Mouse (Mus musculus): ENCODE data around the gene Cnpy2. TPM values are rescaled to one million over a fixed set of nuclear protein-coding genes. Genes with fewer than 3 reads are reported as not detected.

Cnpy2 gene
- polyA plus RNA-seq, 1 experiment: 96.7 TPM

DNA sequence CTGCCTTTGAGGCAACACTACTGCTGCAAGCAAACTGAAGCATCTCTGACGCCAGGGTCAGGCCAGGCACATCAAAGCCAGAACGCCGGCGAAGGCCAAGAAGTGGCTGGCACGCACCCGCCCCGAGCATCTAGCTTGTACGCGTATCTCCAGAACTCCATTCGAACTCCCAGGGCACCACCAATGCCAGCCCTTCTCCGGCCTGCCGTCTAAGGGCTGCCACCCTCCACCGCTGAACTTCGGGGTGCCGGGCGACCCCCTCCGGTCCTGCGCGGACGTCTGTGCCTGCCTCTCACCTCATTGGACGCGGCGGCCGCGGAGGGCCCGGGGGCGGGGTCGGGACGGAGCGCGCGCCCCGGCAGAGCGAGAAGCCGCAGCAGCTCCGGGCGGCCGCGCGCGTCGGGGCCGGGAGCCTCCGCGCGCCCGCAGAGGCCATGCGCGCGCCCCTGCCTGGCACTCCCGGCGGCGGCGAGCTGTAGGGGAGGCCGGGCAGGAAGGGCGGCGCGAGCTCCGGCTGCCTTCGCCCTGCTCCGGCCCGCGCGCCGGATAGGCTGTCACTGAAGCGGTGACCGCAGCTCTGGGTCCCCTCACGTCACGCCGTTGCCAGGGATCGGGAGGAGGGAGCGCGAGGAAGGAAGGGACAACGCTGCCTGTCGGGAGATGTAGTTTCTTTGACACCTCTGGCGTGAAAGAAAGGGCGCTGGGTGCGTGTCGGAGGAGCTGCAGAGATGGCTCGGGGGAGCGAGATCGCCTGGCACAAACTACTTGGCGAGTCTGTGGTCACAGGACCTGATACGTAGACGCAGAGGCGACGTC is 46.4 kb downstream of the Cnpy2 start, which contains the start of gene Coq10a:
Gene Coq10a, minus strand, starts transcription at position 596 of the 816 bp plus-strand sequence.
- DNase-seq (ENCODE audit: low read depth): peak; percentile 58

- no peak for DNase-seq (ENCODE audit: low read depth)
Observed at GRCm38 (mm10) chr10:128369218-128369543, 46.9 kb downstream of the Cnpy2 start.

DNA sequence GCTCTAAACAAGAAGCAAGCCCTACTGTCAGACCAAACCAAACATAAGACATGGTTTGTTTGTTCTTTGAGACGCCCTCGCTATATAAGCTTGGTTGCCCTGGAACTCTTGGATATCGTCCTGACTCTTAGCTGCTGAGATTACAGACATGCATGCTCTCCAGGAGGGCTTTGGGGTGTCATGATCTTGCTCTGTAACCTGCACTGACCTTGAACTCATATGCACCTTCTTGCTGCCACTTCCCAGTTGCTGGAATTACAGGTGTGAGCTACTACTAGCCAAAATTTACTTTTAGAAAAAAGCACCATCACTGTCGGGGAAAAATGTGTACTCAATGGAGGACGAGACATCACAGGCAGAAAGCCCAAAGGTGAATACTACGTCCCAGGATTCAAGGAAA is 47.3 kb downstream of the Cnpy2 start:
- DNase-seq (ENCODE audit: low read depth): no peak

DNA sequence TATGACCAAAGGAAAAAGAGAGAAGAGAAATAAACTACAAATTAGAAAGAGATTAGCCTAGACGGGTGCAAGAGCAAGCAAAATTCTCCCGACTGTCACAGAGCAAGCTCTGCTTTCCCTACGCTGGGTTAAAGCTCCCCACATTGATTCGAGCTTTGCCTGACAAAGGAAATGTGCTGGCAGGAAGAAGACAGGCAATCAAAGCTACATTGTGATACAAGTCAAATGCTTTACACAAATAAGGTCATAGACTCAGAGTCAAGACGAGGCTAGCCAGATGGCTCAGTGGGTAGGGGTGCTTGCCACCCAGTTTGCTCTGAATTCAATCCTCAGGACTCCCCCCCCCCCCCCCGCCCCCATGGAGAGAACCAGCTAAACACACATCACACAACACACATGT is 47.8 kb downstream of the Cnpy2 start:
- DNase-seq (ENCODE audit: low read depth): no peak

GRCm38 (mm10) chr10:128370601-128371000 is 48.3 kb downstream of the Cnpy2 start:
- no peak for DNase-seq (ENCODE audit: low read depth)

DNA sequence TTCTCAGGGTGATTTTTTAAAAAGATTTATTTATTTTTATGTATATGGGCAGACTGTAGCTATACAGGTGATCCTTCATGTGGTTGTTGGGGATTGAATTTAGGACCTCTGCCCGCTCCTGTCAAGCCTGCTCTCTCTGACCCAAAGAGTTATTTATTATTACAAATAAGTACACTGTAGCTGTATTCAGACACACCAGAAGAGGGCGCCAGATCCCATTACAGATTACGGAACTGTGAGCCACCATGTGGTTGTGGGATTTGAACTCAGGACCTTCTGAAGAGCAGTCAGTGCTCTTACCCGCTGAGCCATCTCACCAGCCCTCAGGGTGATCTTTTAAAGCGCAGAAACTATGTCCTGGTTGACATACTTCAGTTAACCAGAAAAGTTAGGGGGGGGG is 49.9 kb downstream of the Cnpy2 start:
- DNase-seq (ENCODE audit: low read depth): no peak

DNA sequence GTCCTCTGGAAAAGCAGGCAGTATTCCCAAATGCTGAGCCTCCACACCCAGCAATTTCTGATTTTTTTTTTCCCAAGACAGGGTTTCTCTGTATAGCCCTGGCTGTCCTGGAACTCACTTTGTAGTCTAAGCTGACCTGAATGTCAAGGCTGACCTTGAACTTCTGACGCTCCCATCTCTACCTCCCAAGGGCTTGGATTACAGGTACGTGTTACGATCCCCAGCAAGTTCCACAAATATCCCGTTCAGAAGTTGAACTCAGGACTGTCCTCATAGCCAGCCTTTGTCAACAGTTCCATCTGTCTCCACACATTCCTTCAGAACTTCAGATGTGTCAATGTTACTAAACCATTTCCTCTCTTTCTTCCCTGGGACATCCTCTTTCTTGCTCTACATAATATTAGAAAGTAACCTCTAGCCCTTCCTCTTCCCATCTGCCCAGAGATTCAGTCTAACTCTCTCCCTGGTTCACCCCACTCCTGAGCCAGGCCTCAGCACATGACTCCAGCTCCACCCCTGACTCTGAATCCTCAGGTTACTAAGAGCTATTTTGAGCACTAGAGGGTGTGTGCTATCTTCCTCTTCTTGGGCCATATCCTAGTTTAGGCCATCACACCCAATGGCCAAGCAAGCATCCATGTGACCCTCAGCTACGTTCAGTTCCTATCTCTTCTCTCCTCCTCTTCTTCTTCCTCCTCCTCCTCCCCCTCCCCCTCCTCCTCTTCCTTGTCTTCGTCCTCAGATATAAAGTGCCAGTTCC is 50.9 kb downstream of the Cnpy2 start:
- DNase-seq (ENCODE audit: low read depth): no peak

DNA sequence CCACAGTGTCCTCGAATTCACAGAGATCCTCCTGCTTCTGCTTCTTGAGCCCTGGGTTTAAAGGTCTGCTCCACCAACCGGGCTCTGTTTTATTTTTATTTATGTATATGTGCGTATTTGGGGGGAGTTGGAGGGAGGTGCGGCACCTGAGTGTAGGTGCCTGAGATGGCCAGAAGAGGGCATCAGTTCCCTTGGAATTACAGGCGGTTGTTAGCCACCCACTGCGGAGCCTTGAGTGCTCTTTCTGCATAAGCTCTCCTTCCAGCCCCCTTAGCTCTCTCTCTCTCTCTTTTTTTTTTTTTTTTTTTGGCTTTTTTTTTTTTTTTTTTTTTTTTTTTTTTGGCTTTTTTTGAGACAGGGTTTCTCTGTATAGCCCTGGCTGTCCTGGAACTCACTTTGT is 52.1 kb downstream of the Cnpy2 start:
- no peak for DNase-seq (ENCODE audit: low read depth)

GRCm38 (mm10) chr10:128376099-128376454 is 53.8 kb downstream of the Cnpy2 start:
- no peak for DNase-seq (ENCODE audit: low read depth)

GRCm38 (mm10) chr10:128376455-128377211 is 54.4 kb downstream of the Cnpy2 start, which contains the start of gene Ankrd52:
Gene Ankrd52 (plus strand): TSS chr10:128377115.
- DNase-seq (ENCODE audit: low read depth): no peak

Other genes starting within 250 kb of the Cnpy2 start
- gene Atp5b, start 239.2 kb upstream of the Cnpy2 start, polyA plus RNA-seq (2012; rRNA removed): 2,186 and 2,996 TPM in 2 replicates
- 32.2 and 38.6 TPM in 2 replicates for gene Baz2a, start 230.9 kb upstream of the Cnpy2 start, polyA plus RNA-seq (2012; rRNA removed)
- gene Rbms2, start 142.2 kb upstream of the Cnpy2 start, polyA plus RNA-seq (2012; rRNA removed): 124 and 125 TPM in 2 replicates
- gene Gls2, start 128.0 kb upstream of the Cnpy2 start, polyA plus RNA-seq (2012; rRNA removed): 2.7 and 2.8 TPM in 2 replicates
- gene Spryd4, start 110.7 kb upstream of the Cnpy2 start, polyA plus RNA-seq (2012; rRNA removed): 9.1 and 12.2 TPM in 2 replicates
- not detected in 2 replicates for gene Mip, start 96.6 kb upstream of the Cnpy2 start, polyA plus RNA-seq (2012; rRNA removed)
- gene Timeless, start 90.4 kb upstream of the Cnpy2 start, polyA plus RNA-seq (2012; rRNA removed): 3.5 and 3.6 TPM in 2 replicates
- 0.75 TPM in 1 of 2 replicates, not detected in the other for gene Apon, start 68.4 kb upstream of the Cnpy2 start, polyA plus RNA-seq (2012; rRNA removed)
- 0.14 and 2.2 TPM in 2 replicates for gene Apof, start 53.8 kb upstream of the Cnpy2 start, polyA plus RNA-seq (2012; rRNA removed)
- 29.0 and 31.4 TPM in 2 replicates for gene Stat2, start 51.9 kb upstream of the Cnpy2 start, polyA plus RNA-seq (2012; rRNA removed)
- gene Il23a, start 23.7 kb upstream of the Cnpy2 start, polyA plus RNA-seq (2012; rRNA removed): 0.34 TPM in 1 of 2 replicates, not detected in the other
- gene Pan2, start 19.1 kb upstream of the Cnpy2 start, polyA plus RNA-seq (2012; rRNA removed): 22.9 and 23.6 TPM in 2 replicates
- 252 and 282 TPM in 2 replicates for gene Cs, start 15.3 kb downstream of the Cnpy2 start, polyA plus RNA-seq (2012; rRNA removed)
- 63.0 and 63.8 TPM in 2 replicates for gene Coq10a, start 46.5 kb downstream of the Cnpy2 start, polyA plus RNA-seq (2012; rRNA removed)
- 27.4 and 35.1 TPM in 2 replicates for gene Ankrd52, start 54.7 kb downstream of the Cnpy2 start, polyA plus RNA-seq (2012; rRNA removed)
- gene Slc39a5, start 78.8 kb downstream of the Cnpy2 start, polyA plus RNA-seq (2012; rRNA removed): 0.27 and 0.38 TPM in 2 replicates
- 29.8 and 32.6 TPM in 2 replicates for gene Nabp2, start 89.0 kb downstream of the Cnpy2 start, polyA plus RNA-seq (2012; rRNA removed)
- 35.3 and 38.9 TPM in 2 replicates for gene Rnf41, start 89.2 kb downstream of the Cnpy2 start, polyA plus RNA-seq (2012; rRNA removed)
- gene Smarcc2, start 136.8 kb downstream of the Cnpy2 start, polyA plus RNA-seq (2012; rRNA removed): 92.5 and 115 TPM in 2 replicates
- 1,302 and 1,405 TPM in 2 replicates for gene Myl6, start 171.7 kb downstream of the Cnpy2 start, polyA plus RNA-seq (2012; rRNA removed)
- gene Myl6b, start 176.2 kb downstream of the Cnpy2 start, polyA plus RNA-seq (2012; rRNA removed): 4.3 and 5.5 TPM in 2 replicates
- gene Esyt1, start 203.4 kb downstream of the Cnpy2 start, polyA plus RNA-seq (2012; rRNA removed): 135 and 140 TPM in 2 replicates
- 11.8 and 13.0 TPM in 2 replicates for gene Zc3h10, start 225.3 kb downstream of the Cnpy2 start, polyA plus RNA-seq (2012; rRNA removed)
- 2,438 and 2,660 TPM in 2 replicates for gene Rpl41, start 226.8 kb downstream of the Cnpy2 start, polyA plus RNA-seq (2012; rRNA removed)
- 22.1 and 27.5 TPM in 2 replicates for gene Pa2g4, start 243.5 kb downstream of the Cnpy2 start, polyA plus RNA-seq (2012; rRNA removed)